Mouse (Mus musculus) lung, adult 18-20 months (tissue): ENCODE data around the gene 4930452B06Rik.

Experiments used
- DNase-seq, 2 experiments: peaks; one replicate each; pipeline ENCODE4 v3.0.0; 2022; ENCODE audit warnings: mixed read lengths in 2 of 2

4930452B06Rik gene

DNA sequence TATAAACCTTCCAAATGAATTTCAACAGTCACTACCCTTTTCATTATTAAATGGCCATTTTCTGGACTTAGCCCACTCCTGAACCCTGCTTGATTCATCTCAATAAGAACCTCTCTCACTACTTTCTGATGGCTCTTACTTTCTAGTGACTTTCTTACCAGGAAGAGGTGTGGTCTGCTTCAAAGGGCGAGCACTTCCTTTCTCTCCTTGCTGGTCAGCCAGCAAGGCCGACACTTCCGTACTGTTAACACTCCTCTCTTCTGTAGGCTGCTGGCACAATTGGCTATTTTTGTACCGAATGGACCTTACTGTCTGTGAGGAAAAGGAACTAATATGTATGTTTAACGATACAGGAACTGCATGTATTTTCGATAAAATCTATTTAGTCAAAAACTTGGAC, 148.4 kb downstream of the 4930452B06Rik start:
- no peak for DNase-seq

DNA sequence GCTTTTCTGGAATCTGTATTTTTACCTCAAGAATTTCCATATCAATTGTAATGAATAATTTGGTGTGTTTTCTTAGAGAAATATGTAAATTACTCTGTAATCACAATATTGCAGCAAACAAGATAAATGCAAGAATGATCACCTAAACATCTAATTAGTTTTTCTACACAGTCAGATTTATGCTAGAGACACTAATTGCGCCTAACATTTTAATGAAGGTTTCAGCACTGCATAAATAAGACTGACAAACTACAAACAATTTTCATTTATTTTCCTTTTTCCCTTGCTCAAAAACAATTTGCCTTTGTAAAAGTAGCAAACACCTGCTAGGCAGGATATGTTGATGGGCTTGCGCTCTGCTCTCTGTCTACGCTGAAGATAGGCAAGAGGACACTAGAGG, 152.0 kb downstream of the 4930452B06Rik start:
- no peak for DNase-seq

DNA sequence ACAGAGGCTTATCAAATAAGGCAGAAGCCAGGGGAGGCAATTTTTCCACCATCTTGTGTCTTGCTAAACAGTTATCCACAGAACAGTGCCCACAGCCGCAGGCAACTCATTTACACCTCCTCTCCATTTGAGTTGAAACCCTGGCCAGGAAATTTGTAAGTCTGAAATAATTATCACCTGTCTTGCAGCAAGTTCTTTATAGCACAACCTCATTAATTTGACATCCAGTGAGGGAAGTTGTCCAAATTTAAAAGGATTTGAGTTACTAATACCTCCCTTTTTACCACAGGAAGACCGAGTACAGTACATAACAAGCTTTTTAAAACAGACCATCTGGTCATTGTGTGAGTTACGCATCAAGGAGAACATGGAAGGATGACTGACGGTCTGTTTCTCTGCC, 154.8 kb downstream of the 4930452B06Rik start:
- no peak for DNase-seq

DNA sequence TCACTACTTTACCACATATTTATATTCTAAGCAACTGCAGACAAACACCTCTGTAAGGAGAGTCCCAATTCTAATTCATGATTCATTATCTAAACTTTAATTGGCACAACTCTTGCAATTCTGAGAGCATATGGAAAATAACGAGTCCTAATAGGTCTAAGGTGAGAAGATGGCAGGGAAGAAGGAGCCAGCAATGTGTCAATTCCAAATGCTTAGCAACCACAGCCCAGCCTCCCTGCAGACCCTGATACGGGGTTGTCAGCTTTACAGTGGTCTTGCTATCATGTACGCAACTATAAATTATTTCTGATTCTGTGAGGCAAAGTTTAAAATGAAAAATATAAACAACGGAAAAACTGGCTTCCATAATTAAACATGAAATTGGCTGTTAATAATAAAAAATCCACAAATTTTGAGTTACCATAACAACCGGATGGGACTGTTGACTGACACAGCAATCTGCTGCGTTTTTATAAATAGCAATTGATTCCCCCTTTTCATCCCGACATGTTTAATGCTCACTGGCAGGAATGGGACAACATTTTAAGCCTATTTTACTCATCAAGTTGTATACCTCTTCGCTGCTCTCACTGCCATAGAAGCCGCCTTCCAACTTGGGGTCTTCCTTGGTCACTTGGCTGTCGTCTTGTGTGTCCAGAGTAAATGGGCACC, 155.6 kb downstream of the 4930452B06Rik start:
- DNase-seq = no peak

DNA sequence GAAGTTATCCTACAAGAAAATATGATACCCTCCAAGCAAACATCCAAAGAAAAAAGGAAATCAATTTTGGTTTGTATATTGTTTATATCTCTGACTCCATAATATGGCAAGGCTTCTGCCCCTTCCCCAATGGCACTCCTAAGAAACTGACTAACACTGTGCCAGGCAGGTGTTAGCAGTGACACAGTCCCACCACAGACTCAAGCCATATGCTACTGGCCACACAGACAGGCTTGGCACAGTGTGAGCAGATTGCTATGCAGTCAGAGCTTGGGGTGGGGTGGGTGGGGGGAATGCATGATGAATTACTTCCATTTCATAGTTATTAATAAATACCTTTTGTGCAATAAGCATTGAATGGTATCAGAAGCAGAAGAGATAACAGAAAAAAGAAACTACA, 157.4 kb downstream of the 4930452B06Rik start:
- DNase-seq = no peak

DNA sequence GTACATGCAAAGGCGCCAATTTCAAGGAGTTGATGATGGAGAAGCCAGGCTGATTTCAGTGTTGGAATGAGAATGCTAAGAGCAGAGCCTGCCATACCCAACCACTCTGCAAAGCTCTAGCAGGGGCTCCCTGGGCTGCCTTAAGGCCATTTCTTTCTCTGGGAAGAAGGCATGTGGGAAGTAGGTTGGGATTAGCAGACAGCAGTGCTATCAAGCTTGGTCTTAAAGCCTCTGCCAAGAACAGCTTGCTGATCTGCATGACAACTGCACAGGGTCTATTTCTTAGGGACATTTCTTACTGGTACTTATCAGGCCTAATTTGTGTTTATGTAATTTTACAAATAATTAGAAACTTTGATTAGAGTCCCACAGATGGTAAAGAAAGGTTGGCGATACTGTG, 161.8 kb downstream of the 4930452B06Rik start:
- no peak for DNase-seq

DNA sequence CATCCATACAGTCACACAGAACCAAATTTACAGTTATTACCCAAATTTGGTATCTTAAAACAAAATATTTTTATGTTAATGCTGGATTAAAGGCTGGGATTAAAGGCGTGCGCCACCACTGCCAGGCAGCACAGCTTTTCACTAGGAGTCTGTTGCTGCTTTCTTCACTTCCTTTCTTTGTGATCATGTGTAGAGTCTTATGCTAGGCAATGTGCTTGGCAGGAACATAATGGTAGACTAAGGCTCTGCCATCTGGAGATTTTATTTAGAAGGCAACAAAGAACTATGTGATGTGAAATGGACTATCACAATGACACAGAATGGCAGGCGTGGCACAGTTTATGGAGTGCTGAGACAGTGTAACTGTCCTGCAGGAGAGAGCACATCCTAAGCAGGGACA, 162.7 kb downstream of the 4930452B06Rik start:
- no peak for DNase-seq

DNA sequence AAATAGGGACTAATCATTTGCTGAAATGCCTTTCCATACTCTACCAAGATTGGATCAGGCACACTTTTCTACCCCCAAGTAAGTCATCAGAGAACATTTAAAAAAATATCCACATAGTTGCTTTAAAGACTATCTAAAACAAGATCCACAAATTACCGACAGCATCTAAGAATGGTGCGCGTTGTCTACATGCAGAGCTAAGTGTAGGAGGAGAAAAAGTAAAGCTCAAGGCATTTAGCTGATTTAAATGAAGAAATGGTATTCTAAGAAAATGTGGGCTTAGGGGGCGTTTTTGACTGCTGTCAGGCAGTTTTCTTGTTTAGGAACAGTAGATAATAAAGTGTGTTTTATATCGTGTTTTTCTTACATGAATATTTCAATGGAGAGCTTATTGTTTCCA, 163.5 kb downstream of the 4930452B06Rik start:
- no peak for DNase-seq

DNA sequence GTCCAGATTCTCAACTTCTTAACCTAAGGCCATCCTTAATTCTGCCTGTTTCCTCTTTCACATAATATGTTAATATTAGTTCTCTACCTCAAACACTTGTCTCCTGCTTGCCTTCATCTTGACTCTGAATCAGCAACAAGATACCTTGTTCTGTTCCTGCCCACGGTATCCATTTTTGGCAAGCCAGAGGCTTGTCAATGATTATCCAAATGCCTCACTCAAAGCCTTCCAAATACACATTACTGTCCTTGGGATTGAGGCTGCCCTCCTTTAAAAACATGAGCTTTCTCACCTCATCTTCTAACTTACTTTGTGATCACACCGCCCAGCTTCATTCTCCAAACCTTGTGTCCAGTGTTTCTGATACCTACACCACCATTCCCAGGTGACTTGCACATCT, 170.3 kb downstream of the 4930452B06Rik start:
- DNase-seq = no peak

DNA sequence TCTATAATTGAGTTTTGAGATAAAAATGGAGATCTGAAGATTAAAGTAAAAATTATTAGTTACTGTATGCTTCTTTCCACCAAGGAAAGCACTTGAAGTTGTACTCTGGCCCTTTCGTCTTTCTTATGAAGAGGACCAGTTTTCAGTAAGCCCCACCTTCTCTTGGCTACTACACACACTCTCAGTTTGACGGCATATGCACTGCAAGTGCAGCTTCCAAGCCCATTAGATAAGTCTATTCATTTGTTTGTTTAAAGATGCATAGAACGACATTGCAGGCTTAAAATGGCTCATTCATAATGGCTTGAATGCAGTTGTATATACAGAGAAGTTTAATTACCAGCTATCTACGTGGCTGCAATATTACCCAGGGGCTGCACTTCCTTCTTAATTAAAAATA, 171.1 kb downstream of the 4930452B06Rik start:
- no peak for DNase-seq

DNA sequence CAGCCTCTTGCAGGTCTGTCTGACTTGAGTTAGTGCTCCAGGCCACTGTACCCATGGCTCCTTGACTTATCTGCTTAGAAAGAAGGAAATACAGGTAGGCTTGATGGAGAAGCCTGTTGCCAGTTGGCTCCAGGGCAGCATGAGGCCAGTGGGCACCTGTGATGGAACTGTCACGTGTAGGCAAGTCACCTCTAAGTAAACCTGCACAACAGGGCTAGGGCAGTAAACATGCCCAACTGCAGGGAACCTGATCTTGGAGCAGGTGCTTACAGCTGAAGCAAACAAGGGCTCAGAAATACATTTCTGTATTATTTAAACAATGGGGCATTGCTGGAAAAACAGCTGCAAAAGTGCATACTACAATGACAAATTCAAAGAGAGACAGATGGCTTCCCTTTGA, 171.8 kb downstream of the 4930452B06Rik start:
- no peak for DNase-seq

DNA sequence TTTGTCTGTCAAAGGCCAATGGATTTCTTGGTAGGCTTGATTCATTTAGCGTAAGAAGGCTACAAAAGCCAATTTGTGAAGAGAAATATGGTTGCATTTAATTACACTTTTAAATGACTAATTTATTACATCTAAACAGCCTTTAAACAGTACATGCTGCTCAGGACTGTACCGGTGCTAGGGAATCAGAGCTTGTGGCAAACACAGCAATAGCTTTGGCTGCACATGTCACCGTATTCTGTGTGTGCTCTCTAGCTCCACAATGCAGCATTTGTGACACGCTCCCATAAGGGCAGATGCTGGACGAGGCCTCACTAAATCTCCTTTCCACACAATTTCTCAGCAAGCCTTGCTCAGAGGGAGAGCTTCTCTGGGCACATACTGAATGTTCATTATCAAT, 187.9 kb downstream of the 4930452B06Rik start:
- no peak for DNase-seq

DNA sequence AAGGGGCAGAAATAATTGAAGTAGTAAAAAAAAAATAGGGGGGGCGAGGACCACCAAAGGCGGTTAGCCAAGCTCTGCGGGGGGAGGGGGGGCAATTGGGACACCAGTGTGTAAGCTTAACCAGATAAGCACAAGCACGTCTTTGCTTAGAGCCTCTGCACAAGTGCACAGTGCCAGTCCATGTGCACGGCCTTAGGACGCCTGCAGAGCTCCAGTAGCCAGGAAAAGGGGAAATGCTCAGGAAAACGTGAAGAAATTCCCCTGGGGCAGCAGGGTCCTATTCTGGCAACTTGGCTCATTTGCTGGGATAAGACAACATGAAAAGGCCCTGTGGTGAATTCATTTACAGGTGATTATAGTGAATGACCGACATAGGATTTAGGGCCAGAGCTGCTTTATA, 188.7 kb downstream of the 4930452B06Rik start:
- DNase-seq = no peak

DNA sequence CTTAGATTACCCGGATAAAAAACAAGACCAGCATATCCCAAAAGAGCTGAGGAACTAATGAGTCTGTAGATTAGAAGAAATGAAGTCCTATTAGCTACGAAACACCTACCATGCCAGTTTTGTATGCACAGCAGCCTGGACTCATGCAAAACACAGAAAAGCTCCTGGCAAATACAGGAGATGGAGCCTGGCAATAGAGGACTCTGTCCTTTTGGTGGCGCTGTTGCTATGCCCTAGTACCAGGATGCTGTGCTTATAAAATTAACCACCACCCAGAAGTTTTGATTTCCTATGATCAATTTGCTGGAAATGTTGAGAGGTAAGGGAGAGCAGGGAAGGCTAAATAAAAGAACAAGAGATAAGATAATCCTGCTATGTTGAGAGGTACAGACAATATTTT, 189.4 kb downstream of the 4930452B06Rik start:
- no peak for DNase-seq

DNA sequence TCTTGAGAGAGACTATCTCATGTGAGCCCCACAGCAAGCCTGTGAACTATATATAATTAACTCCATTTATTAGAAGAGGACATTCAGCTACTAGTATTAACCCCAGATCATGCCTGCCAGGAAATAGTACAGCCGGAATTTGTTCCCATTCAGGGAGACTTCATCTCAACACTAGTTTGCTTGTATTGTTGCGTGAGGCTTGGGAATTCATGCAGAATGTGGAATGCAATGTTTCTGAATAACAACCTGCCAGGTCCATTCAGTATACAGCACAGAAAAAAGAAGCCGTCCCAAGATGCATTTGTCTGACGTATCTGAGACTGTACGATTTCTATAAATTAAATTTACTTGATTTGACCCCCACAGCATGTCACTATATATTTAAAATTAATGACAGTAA, 190.2 kb downstream of the 4930452B06Rik start:
- no peak for DNase-seq

DNA sequence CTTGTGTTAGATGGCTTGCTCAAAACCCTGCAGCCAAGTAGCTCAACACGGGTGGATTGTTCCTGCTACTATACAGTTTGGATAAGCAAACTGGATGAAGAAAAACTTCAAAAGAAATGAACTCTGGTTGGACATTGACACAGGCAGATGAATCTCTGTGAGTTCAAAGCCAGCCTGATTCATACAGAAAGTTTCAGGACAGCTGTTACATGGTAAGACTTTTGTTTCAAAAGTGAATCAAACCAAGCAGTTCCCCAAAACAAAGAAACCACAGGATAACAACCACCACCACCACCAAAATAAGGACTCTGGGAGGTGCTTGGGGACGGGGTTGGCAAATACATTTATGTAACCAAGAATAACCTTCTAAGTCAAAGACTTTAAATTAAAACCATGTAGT, 193.2 kb downstream of the 4930452B06Rik start:
- DNase-seq = no peak

DNA sequence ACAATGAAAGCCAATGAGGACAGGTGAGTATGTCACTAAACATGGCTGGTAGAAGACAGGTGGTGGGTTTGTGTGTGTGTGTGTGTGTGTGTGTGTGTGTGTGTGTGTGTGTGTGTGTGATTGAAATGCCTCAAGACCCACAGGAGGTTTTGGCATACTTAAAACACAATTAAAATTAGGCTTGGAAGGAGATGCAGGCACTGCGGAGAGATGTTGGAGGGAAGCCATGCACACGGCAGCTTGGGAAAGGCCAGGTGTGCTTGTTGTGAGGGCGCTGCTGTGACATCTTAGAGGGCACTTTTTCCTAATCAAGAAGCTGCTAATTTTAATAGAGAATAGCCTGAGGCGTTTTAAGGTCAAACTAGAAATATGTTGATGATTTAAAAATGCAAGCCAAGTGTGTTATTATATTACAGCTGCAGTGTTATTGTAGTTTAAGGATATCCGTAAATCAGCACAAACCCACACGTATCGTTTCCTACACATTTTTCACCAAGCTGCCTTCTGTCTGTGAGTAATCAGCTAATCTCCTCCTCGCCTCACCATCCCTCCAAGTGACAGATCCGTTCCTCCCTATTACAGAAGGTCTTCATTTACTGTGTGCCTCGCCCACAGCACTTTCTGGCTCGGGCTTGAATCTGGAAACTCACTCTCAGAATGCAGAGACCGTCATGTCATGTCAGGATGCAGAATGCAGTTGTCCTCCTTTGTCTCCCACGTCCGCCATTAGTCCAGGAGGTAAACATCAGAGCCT, 201.5 kb downstream of the 4930452B06Rik start:
- no peak for DNase-seq

DNA sequence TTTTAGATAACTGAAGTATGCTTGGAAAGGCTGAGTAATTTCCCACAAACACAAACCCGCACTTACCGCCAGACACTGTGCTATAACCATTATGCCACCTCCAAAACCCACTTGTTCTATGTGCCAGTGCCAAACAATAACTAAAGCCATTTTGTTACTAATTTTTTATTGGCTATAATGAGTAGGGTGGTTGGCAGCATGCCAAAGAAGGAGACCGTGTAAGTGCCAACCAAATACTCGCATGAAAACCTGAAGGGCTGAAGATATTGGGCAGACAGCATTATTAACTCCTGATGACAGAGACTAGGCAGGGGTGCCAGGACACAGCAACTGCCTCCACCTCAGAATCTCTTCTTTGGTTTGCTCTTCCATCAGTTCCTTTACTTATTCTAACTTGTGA, 203.1 kb downstream of the 4930452B06Rik start:
- no peak for DNase-seq

DNA sequence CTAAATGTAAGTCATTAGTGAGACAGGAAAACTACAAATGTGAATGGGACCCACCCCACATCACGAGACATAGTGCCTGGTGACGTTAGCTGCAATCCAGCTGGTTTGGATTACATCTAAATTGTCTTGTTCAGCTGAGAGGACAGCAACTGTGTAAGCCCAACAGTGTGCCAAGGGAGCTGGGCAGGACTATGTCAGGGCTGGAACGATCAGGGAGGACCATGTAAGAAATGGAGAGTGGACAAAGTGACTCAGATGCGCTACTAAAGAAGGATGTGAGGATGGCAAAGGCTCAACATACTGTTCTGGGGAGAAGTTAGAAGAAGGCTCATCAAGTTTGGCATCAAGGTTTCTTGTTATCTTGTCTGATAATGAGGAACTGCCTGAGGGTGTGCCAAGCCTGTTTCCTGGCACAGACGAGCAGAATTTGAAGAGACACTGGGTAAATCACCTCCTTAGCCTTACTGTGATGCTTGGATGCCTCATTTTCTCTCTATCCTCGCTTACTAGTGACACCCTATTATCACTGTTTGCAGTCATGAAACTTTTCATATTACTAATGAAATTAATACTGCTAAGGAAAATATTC, 203.6 kb downstream of the 4930452B06Rik start:
- no peak for DNase-seq

DNA sequence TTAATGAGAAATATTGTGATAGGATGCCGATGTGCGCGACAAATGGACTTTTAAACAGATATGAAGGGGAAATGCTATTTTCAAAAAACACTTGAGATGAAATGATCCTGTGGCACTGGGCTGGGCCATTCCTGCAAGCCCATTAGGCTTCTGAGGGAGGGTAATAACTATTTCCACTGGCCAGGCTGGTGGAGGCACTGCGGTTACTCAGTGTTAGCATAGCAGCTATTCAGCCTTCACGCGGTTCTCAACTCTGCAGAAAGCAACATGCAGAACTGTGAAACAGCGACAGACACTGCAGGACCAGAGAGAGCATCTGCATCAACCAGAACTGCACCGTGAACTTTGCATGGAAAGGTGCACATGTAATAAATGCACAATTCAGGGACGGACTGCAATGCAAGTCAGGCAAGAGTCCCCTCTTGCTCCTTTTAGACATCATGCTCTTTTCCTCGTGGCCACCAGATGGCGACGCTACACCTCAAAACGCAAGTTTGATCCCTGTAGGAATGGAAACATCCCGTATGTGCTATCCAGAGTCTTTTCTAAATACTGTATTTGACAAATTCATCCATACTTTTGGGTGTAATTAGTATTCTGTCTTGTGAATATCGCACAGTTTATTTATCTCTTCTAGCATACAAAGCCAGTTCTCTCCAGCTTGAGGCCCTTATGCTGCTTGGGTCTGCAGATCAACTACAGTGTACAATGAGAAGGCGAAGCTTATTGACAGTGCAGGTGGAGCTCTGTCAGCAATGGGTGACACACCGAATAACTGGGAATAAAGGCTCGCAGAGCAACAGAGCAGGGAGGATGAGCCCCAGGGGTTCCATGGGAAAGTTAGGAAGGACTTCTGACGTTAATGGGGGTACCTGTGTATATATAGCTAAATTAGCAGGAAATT, 205.6 kb downstream of the 4930452B06Rik start:
- DNase-seq = peak; percentile 22 to 42

DNA sequence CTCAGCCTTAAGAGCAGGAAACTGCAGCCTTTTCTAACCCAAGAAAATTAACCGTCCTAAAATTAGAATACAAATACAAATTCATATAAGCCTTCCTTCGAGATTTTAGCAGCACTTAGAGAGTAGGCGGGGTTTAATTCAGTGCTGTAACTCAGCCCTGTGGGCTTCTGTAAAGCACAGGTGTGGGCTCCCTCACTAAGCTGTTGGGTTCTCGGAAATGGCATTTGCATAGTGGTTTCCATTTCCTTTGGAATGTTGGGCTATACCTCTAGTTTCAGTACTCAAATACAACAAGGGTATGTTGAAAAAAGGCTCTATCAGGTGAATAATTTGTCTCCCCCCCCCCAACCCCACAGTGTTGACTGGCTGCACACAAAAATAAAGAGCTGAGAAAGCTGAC, 206.3 kb downstream of the 4930452B06Rik start:
- DNase-seq = no peak

DNA sequence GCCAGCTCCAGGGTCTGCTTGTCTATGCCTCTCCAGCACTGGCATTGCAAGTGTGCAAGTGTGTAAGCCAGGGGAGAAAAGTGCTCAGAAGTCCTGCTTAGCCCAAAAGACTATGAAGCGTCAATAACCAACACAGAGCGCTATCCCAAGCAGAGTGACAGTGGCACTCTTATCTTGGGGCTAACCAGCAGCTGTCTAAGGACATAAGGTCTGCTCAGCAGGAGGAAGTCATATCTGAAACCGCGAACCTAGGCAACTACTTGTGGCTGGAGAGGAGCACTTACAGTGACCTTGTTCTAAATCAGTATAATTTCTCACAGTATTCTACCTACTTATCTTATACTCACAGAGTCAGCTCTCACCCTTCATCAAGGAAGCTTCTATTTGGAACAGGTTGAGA, 214.9 kb downstream of the 4930452B06Rik start:
- DNase-seq = no peak

DNA sequence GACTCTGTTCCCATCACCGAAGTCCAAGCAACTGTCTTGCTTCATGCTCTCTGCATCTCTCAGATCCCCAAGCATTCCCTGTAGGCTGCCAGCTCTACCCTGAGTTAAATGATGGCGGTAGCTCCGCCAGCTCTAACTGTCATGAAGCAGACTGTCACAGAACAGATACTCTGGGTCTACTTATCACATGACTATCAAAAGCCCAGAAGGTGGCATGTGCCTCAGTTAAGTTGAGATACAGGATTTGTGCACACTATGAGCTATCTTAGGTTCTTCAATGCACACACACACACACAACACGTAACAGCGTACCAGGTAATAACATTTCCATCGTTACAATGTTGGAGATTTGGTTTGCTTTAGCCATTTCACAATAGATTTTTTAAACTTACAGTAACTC, 215.7 kb downstream of the 4930452B06Rik start:
- no peak for DNase-seq
